Mouse (Mus musculus): Measurements from ENCODE around the gene Bricd5. TPM values are rescaled to one million over a fixed set of nuclear protein-coding genes. Genes with fewer than 3 reads are reported as not detected.
A peak's percentile ranks its signal among the peaks of the same experiment; 100 is the strongest.

Bricd5 gene
- total and polyA plus RNA-seq, 2 experiments from 2014 or later: 0.95 TPM; not detected in 1

GRCm38 (mm10) chr17:24506332-24507070, 32.8 kb downstream of the Bricd5 start:
- Histone ChIP-seq H3K9ac (replicated peaks; ENCODE audit: low read length, poor library complexity, severe bottlenecking) (no peak overlapping the region), H3K4me1 (ENCODE audit: insufficient read depth, low read length) (no peaks in the 10 kb centered on the region), H3K4me3 (ENCODE audit: low read depth, low read length) (no peak overlapping the region), H3K27ac (ENCODE audit: low read depth, low read length) (peak overlapping the region; percentile 65), H3K4me2 (ENCODE audit: low read depth, low read length, poor library complexity, severe bottlenecking) (no peak overlapping the region), H3K36me3 (ENCODE audit: insufficient read depth, low read length) (peaks cover 94% of the 10 kb centered on the region), H3K9me3 (ENCODE audit: low read length) (no peaks in the 10 kb centered on the region), H3K27me3 (ENCODE audit: insufficient read depth, low read length) (no peaks in the 10 kb centered on the region)
- 29% methylated on average over 35 of the region's 36 CpGs for WGBS
- peak; percentile 8; the same call in 1 of the 2 replicates for TF ChIP-seq CTCF (IDR thresholded peaks at IDR 0.05)
- DNase-seq (ENCODE audit: low spot score) (peak; percentile 50), ATAC-seq (ENCODE audit: low FRiP score) (peak; percentile 14; the same call in 1 of the 2 replicates)

GRCm38 (mm10) chr17:24507129-24507664, 33.5 kb downstream of the Bricd5 start:
- no peak for ATAC-seq (ENCODE audit: low FRiP score)
- 44% methylated on average over 19 of the region's 19 CpGs for WGBS

GRCm38 (mm10) chr17:24507806-24508460, 34.2 kb downstream of the Bricd5 start:
- Histone ChIP-seq H3K4me3 (ENCODE audit: low read depth, low read length) (no peak overlapping the region), H3K27me3 (ENCODE audit: insufficient read depth, low read length) (no peaks in the 10 kb centered on the region), H3K4me2 (ENCODE audit: low read depth, low read length, poor library complexity, severe bottlenecking) (no peak overlapping the region), H3K36me3 (ENCODE audit: insufficient read depth, low read length) (peaks cover 87% of the 10 kb centered on the region), H3K9me3 (ENCODE audit: low read length) (no peaks in the 10 kb centered on the region), H3K4me1 (ENCODE audit: insufficient read depth, low read length) (no peaks in the 10 kb centered on the region), H3K9ac (replicated peaks; ENCODE audit: low read length, poor library complexity, severe bottlenecking) (no peak overlapping the region), H3K27ac (ENCODE audit: low read depth, low read length) (no peak overlapping the region)
- no peak for DNase-seq (ENCODE audit: low spot score)
- TF ChIP-seq CTCF (IDR thresholded peaks at IDR 0.05): no peak
- no peak for ATAC-seq (ENCODE audit: low FRiP score)
- 76% methylated on average over 12 of the region's 12 CpGs for WGBS

More at GRCm38 (mm10) chr17:24507129-24507664, 33.5 kb downstream of the Bricd5 start:
- H3K4me1 ChIP-seq (ENCODE audit: insufficient read depth, low read length): no peaks in the 10 kb centered on the region
- peak overlapping the region; percentile 65 for H3K27ac ChIP-seq (ENCODE audit: low read depth, low read length)
- DNase-seq (ENCODE audit: low spot score): peak; percentile 15
- no peak overlapping the region for H3K4me3 ChIP-seq (ENCODE audit: low read depth, low read length)
- no peaks in the 10 kb centered on the region for H3K9me3 ChIP-seq (ENCODE audit: low read length)
- no peaks in the 10 kb centered on the region for H3K27me3 ChIP-seq (ENCODE audit: insufficient read depth, low read length)
- H3K4me2 ChIP-seq (ENCODE audit: low read depth, low read length, poor library complexity, severe bottlenecking): no peak overlapping the region
- H3K36me3 ChIP-seq (ENCODE audit: insufficient read depth, low read length): peaks cover 94% of the 10 kb centered on the region
- no peak overlapping the region for H3K9ac ChIP-seq (replicated peaks; ENCODE audit: low read length, poor library complexity, severe bottlenecking)
- TF ChIP-seq CTCF (IDR thresholded peaks at IDR 0.05): no peak

- Histone ChIP-seq H3K4me2 (ENCODE audit: low read depth, low read length, poor library complexity, severe bottlenecking) (no peak overlapping the region), H3K27ac (ENCODE audit: low read depth, low read length) (no peak overlapping the region), H3K4me3 (ENCODE audit: low read depth, low read length) (no peak overlapping the region), H3K9me3 (ENCODE audit: low read length) (no peaks in the 10 kb centered on the region), H3K4me1 (ENCODE audit: insufficient read depth, low read length) (no peaks in the 10 kb centered on the region), H3K36me3 (ENCODE audit: insufficient read depth, low read length) (peaks cover 77% of the 10 kb centered on the region), H3K9ac (replicated peaks; ENCODE audit: low read length, poor library complexity, severe bottlenecking) (no peak overlapping the region; the same call in 1 of the 2 replicates), H3K27me3 (ENCODE audit: insufficient read depth, low read length) (no peaks in the 10 kb centered on the region)
- DNase-seq (ENCODE audit: low spot score) (peak; percentile 75), ATAC-seq (ENCODE audit: low FRiP score) (no peak)
- TF ChIP-seq CTCF (IDR thresholded peaks at IDR 0.05): peak; percentile 85
- WGBS: 49% methylated on average over 5 of the region's 5 CpGs
Measured at GRCm38 (mm10) chr17:24513609-24514008, 39.9 kb downstream of the Bricd5 start.

- Histone ChIP-seq H3K4me1 (ENCODE audit: insufficient read depth, low read length) (no peaks in the 10 kb centered on the region), H3K9me3 (ENCODE audit: low read length) (no peaks in the 10 kb centered on the region), H3K9ac (replicated peaks; ENCODE audit: low read length, poor library complexity, severe bottlenecking) (no peak overlapping the region), H3K4me3 (ENCODE audit: low read depth, low read length) (no peak overlapping the region), H3K27me3 (ENCODE audit: insufficient read depth, low read length) (no peaks in the 10 kb centered on the region), H3K27ac (ENCODE audit: low read depth, low read length) (no peak overlapping the region), H3K4me2 (ENCODE audit: low read depth, low read length, poor library complexity, severe bottlenecking) (no peak overlapping the region), H3K36me3 (ENCODE audit: insufficient read depth, low read length) (peaks cover 77% of the 10 kb centered on the region)
- ATAC-seq (ENCODE audit: low FRiP score) (no peak), DNase-seq (ENCODE audit: low spot score) (no peak)
- TF ChIP-seq CTCF (IDR thresholded peaks at IDR 0.05): no peak
- 85% methylated on average over 23 of the region's 24 CpGs for WGBS
Measured at GRCm38 (mm10) chr17:24514270-24515257, 40.9 kb downstream of the Bricd5 start.

Measured in midbrain, postnatal 0 days (tissue).